In genomic region chr2:145683536-145683935, GRCm38 (mm10) we compare ENCODE assay signal across 7 mouse cellular contexts. TPM values are rescaled to one million over a fixed set of nuclear protein-coding genes. Genes with fewer than 3 reads are reported as not detected.
DNase-seq lines count a peak whose midpoint lies in the region; ATAC-seq and TF ChIP-seq lines count a peak whose summit lies in the region.

No protein-coding gene starts in this region.

- no peak overlapping the region for H3K9ac ChIP-seq in neural tube, embryonic 14.5 days (replicated peaks; ENCODE audit: low read depth, low read length)
- no peak overlapping the region for H3K9ac ChIP-seq in heart, embryonic 12.5 days
- no peak overlapping the region for H3K9ac ChIP-seq in kidney, postnatal 0 days (ENCODE audit: low read depth, low read length)
- H3K9ac ChIP-seq in stomach, embryonic 16.5 days (ENCODE audit: low read length), result no peak overlapping the region
- H3K9ac ChIP-seq in forebrain, embryonic 12.5 days, result no peak overlapping the region

- no peak overlapping the region for H3K4me2 ChIP-seq in neural tube, embryonic 14.5 days (ENCODE audit: low read depth, low read length)
- H3K4me2 ChIP-seq in heart, embryonic 12.5 days, result no peak overlapping the region
- no peak overlapping the region for H3K4me2 ChIP-seq in kidney, postnatal 0 days (ENCODE audit: low read length)
- H3K4me2 ChIP-seq in stomach, embryonic 16.5 days (ENCODE audit: low read depth, low read length), result no peak overlapping the region
- no peak overlapping the region for H3K4me2 ChIP-seq in forebrain, embryonic 12.5 days

- no peaks in the 10 kb centered on the region for H3K36me3 ChIP-seq in neural tube, embryonic 14.5 days (ENCODE audit: control insufficient read depth, insufficient read depth, low read length)
- no peaks in the 10 kb centered on the region for H3K36me3 ChIP-seq in heart, embryonic 12.5 days
- no peaks in the 10 kb centered on the region for H3K36me3 ChIP-seq in kidney, postnatal 0 days (ENCODE audit: insufficient read depth, low read length)
- no peaks in the 10 kb centered on the region for H3K36me3 ChIP-seq in stomach, embryonic 16.5 days (ENCODE audit: control insufficient read depth, insufficient read depth, low read length)
- H3K36me3 ChIP-seq in forebrain, embryonic 12.5 days (replicated peaks), result no peaks in the 10 kb centered on the region

- no peak overlapping the region for H3K4me3 ChIP-seq in neural tube, embryonic 14.5 days (ENCODE audit: low read depth, low read length)
- no peak overlapping the region for H3K4me3 ChIP-seq in heart, embryonic 12.5 days
- no peak overlapping the region for H3K4me3 ChIP-seq in kidney, postnatal 0 days (replicated peaks; ENCODE audit: low read depth, low read length)
- no peak overlapping the region for H3K4me3 ChIP-seq in stomach, embryonic 16.5 days (replicated peaks; ENCODE audit: low read length)
- H3K4me3 ChIP-seq in forebrain, embryonic 12.5 days (replicated peaks), result no peak overlapping the region

- H3K9me3 ChIP-seq in neural tube, embryonic 14.5 days (ENCODE audit: control insufficient read depth, low read length), result no peaks in the 10 kb centered on the region
- no peaks in the 10 kb centered on the region for H3K9me3 ChIP-seq in heart, embryonic 12.5 days (replicated peaks)
- no peaks in the 10 kb centered on the region for H3K9me3 ChIP-seq in kidney, postnatal 0 days (replicated peaks; ENCODE audit: low read length)
- H3K9me3 ChIP-seq in stomach, embryonic 16.5 days (replicated peaks; ENCODE audit: control insufficient read depth, low read length), result no peaks in the 10 kb centered on the region
- no peaks in the 10 kb centered on the region for H3K9me3 ChIP-seq in forebrain, embryonic 12.5 days

- TF ChIP-seq CTCF in kidney, postnatal 0 days (IDR thresholded peaks at IDR 0.05; ENCODE audit: low read depth), result no peak

- H3K27me3 ChIP-seq in neural tube, embryonic 14.5 days (ENCODE audit: control insufficient read depth, insufficient read depth, low read length), result no peaks in the 10 kb centered on the region
- no peaks in the 10 kb centered on the region for H3K27me3 ChIP-seq in heart, embryonic 12.5 days (replicated peaks)
- no peaks in the 10 kb centered on the region for H3K27me3 ChIP-seq in kidney, postnatal 0 days (ENCODE audit: insufficient read depth, low read length)
- no peaks in the 10 kb centered on the region for H3K27me3 ChIP-seq in stomach, embryonic 16.5 days (ENCODE audit: control insufficient read depth, insufficient read depth, low read length)
- no peaks in the 10 kb centered on the region for H3K27me3 ChIP-seq in forebrain, embryonic 12.5 days

- WGBS in neural tube, embryonic 14.5 days, result 61% methylated on average over 3 of the region's 3 CpGs
- WGBS in heart, embryonic 12.5 days, result 62% methylated on average over 3 of the region's 3 CpGs
- WGBS in kidney, postnatal 0 days, result 31% methylated on average over 3 of the region's 3 CpGs
- WGBS in stomach, embryonic 16.5 days, result 50% methylated on average over 3 of the region's 3 CpGs
- WGBS in forebrain, embryonic 12.5 days, result 87% methylated on average over 3 of the region's 3 CpGs

- no peak for DNase-seq in neural tube, embryonic 10.5 days (ENCODE audit: extremely low spot score, low spot score)
- peak; percentile 58 for DNase-seq in kidney, postnatal 0 days (ENCODE audit: low spot score)
- DNase-seq in natural killer cell, adult 2 months (ENCODE audit: low spot score in 2 of 2), result no peak

- ATAC-seq in neural tube, embryonic 14.5 days (ENCODE audit: low read depth), result peak; percentile 34; the same call in 1 of the 2 replicates
- peak; percentile 39; the same call in 1 of the 2 replicates for ATAC-seq in heart, embryonic 12.5 days (ENCODE audit: insufficient number of reproducible peaks, low FRiP score)
- ATAC-seq in kidney, postnatal 0 days (replicated peaks; ENCODE audit: low FRiP score, low read depth), result peak; percentile 88
- ATAC-seq in stomach, embryonic 16.5 days (ENCODE audit: insufficient read depth, low FRiP score), result 0 out of 2 replicates have a peak, but pooled peaks have one; percentile 31
- ATAC-seq in forebrain, embryonic 12.5 days (ENCODE audit: low FRiP score), result no peak

- H3K4me1 ChIP-seq in neural tube, embryonic 14.5 days (ENCODE audit: control insufficient read depth, insufficient read depth, low read length), result no peaks in the 10 kb centered on the region
- H3K4me1 ChIP-seq in heart, embryonic 12.5 days (replicated peaks), result peaks cover 22% of the 10 kb centered on the region
- peaks cover 13% of the 10 kb centered on the region for H3K4me1 ChIP-seq in kidney, postnatal 0 days (replicated peaks; ENCODE audit: insufficient read depth, low read length)
- peaks cover 34% of the 10 kb centered on the region for H3K4me1 ChIP-seq in stomach, embryonic 16.5 days (ENCODE audit: control insufficient read depth, insufficient read depth, low read length)
- no peaks in the 10 kb centered on the region for H3K4me1 ChIP-seq in forebrain, embryonic 12.5 days

- H3K27ac ChIP-seq in neural tube, embryonic 14.5 days (ENCODE audit: low read depth, low read length), result no peak overlapping the region
- peak overlapping the region; percentile 1; the same call in 1 of the 2 replicates for H3K27ac ChIP-seq in heart, embryonic 12.5 days (ENCODE audit: poor library complexity, severe bottlenecking)
- H3K27ac ChIP-seq in kidney, postnatal 0 days, result peak overlapping the region; percentile 52; the same call in 1 of the 2 replicates
- 0 out of 2 replicates have a peak overlapping the region, but pooled peaks have one; percentile 33 for H3K27ac ChIP-seq in stomach, embryonic 16.5 days (ENCODE audit: low read length)
- no peak overlapping the region for H3K27ac ChIP-seq in forebrain, embryonic 12.5 days

RNA-seq across cellular contexts. Expression of gene Rin2, which starts 8.5 kb away (rescaled TPM):
- polyA plus RNA-seq in neural tube, embryonic 14.5 days (2014; fragmentation: Nextera tagmentation; extraction: Ambion mirVana), result 11.4 and 18.4 TPM in 2 replicates
- polyA plus RNA-seq in heart, embryonic 12.5 days (2016; fragmentation: Nextera tagmentation; extraction: Ambion mirVana), result 19.0 and 22.7 TPM in 2 replicates
- 23.8 and 24.0 TPM in 2 replicates for polyA plus RNA-seq in kidney, postnatal 0 days (2015; fragmentation: Nextera tagmentation; extraction: Ambion mirVana)
- 37.3 and 47.2 TPM in 2 replicates for polyA plus RNA-seq in stomach, embryonic 16.5 days (2015; fragmentation: Nextera tagmentation; extraction: Ambion mirVana)
- 11.9 and 14.0 TPM in 2 replicates for polyA plus RNA-seq in forebrain, embryonic 12.5 days (2016; fragmentation: Nextera tagmentation; extraction: Ambion mirVana)

Comparison
In these comparisons a context has a peak if more than half of its experiments do, and no peak if none do; other contexts are left out.
1. H3K27ac ChIP-seq: peak in heart, embryonic 12.5 days (single experiment), kidney, postnatal 0 days (single experiment) and stomach, embryonic 16.5 days (single experiment); none in neural tube, embryonic 14.5 days (single experiment) and forebrain, embryonic 12.5 days (single experiment).